Mouse (Mus musculus): Measurements from ENCODE around the gene Fgf18.

Fgf18 gene

GRCm38 (mm10) chr11:33147171-33147571 is at the start of gene Fgf18:
TSS of gene Fgf18 (minus strand) at chr11:33147400.
- no peak for DNase-seq (ENCODE audit: extremely low read depth, low read depth)

GRCm38 (mm10) chr11:33196447-33197132 is 49.4 kb upstream of the Fgf18 start:
- DNase-seq (ENCODE audit: extremely low read depth, low read depth) = no peak

GRCm38 (mm10) chr11:33195531-33196446 is 48.6 kb upstream of the Fgf18 start:
- no peak for DNase-seq (ENCODE audit: extremely low read depth, low read depth)

GRCm38 (mm10) chr11:33195061-33195460 is 47.9 kb upstream of the Fgf18 start:
- DNase-seq (ENCODE audit: extremely low read depth, low read depth) = no peak

GRCm38 (mm10) chr11:33193695-33194094 is 46.5 kb upstream of the Fgf18 start:
- DNase-seq (ENCODE audit: extremely low read depth, low read depth) = no peak

GRCm38 (mm10) chr11:33181804-33182203 is 34.6 kb upstream of the Fgf18 start:
- no peak for DNase-seq (ENCODE audit: extremely low read depth, low read depth)

- DNase-seq (ENCODE audit: extremely low read depth, low read depth) = no peak
Observed at GRCm38 (mm10) chr11:33180701-33181116, 33.5 kb upstream of the Fgf18 start.

GRCm38 (mm10) chr11:33179802-33180201 is 32.6 kb upstream of the Fgf18 start:
- DNase-seq (ENCODE audit: extremely low read depth, low read depth) = no peak

- DNase-seq (ENCODE audit: extremely low read depth, low read depth) = no peak
Observed at GRCm38 (mm10) chr11:33176525-33177245, 29.5 kb upstream of the Fgf18 start.

GRCm38 (mm10) chr11:33175768-33176167 is 28.6 kb upstream of the Fgf18 start:
- DNase-seq (ENCODE audit: extremely low read depth, low read depth) = no peak

GRCm38 (mm10) chr11:33170489-33170888 is 23.3 kb upstream of the Fgf18 start:
- no peak for DNase-seq (ENCODE audit: extremely low read depth, low read depth)

- DNase-seq (ENCODE audit: extremely low read depth, low read depth) = peak; percentile 91
Observed at GRCm38 (mm10) chr11:33162998-33163506, 15.9 kb upstream of the Fgf18 start, which contains the start of gene Npm1. TSS of gene Npm1 (minus strand) at chr11:33163206.

- DNase-seq (ENCODE audit: extremely low read depth, low read depth) = peak; percentile 57
Observed at GRCm38 (mm10) chr11:33162211-33162997, 15.2 kb upstream of the Fgf18 start.

- no peak for DNase-seq (ENCODE audit: extremely low read depth, low read depth)
Observed at GRCm38 (mm10) chr11:33159741-33160140, 12.5 kb upstream of the Fgf18 start.

- no peak for DNase-seq (ENCODE audit: extremely low read depth, low read depth)
Observed at GRCm38 (mm10) chr11:33157453-33158196, 10.4 kb upstream of the Fgf18 start.

GRCm38 (mm10) chr11:33156436-33157015 is 9.3 kb upstream of the Fgf18 start:
- DNase-seq (ENCODE audit: extremely low read depth, low read depth) = no peak

GRCm38 (mm10) chr11:33154459-33154858 is 7.3 kb upstream of the Fgf18 start:
- DNase-seq (ENCODE audit: extremely low read depth, low read depth) = no peak

GRCm38 (mm10) chr11:33152997-33153396 is 5.8 kb upstream of the Fgf18 start:
- no peak for DNase-seq (ENCODE audit: extremely low read depth, low read depth)

- DNase-seq (ENCODE audit: extremely low read depth, low read depth) = no peak
Observed at GRCm38 (mm10) chr11:33151780-33152145, 4.6 kb upstream of the Fgf18 start.

Measured in MEL-GATA-1-ER (cell line).